Mouse (Mus musculus) testis, adult 2 months (tissue): Measurements from ENCODE around the gene Krtap5-4.
"Not testable (repeated sequence)": the region's sequence is repeated elsewhere in the genome, so short reads cannot be mapped to it uniquely, and the experiment has no call there.

Source experiments
- CTCF ChIP-seq: fragments of 200-500 bp; IDR thresholded peaks from 2 replicates; pipeline ENCODE4 v1.5.1; 2012; ENCODE audit warnings: low read depth, mild to moderate bottlenecking, inconsistent platforms, low read length, moderate library complexity; ENCODE audit not compliant: control insufficient read depth, insufficient read depth, insufficient replicate concordance
- POLR2A ChIP-seq: fragments of 200-500 bp; IDR thresholded peaks from 2 replicates; pipeline ENCODE4 v1.6.1; 2012; ENCODE audit warnings: low read depth, mild to moderate bottlenecking, inconsistent platforms, low read length, moderate library complexity; ENCODE audit not compliant: control insufficient read depth

GRCm38 (mm10) chr7:142321637-142322306, 18.4 kb downstream of the Krtap5-4 start:
- TF ChIP-seq CTCF, POLR2A: not testable (repeated sequence)
